Mouse (Mus musculus) CH12.LX (cell line): Measurements from ENCODE around the gene Neurl1a.
A peak's percentile ranks its signal among the peaks of the same experiment; 100 is the strongest.

Source experiments
- CTCF ChIP-seq, 2 experiments: IDR thresholded peaks in 1 of 2; conservative IDR thresholded peaks in 1 of 2; 2 replicates each; pipeline ENCODE4 v1.5.1; 2011 to 2012; ENCODE audit warnings: low read depth in 2 of 2, low read length in 2 of 2, improper control_type of control experiment in 1 of 2, inconsistent platforms in 1 of 2, mild to moderate bottlenecking in 1 of 2, moderate library complexity in 1 of 2
- ETS1 ChIP-seq: conservative IDR thresholded peaks from 2 replicates; pipeline ENCODE4 v1.6.1; 2012; ENCODE audit warnings: low read depth, mild to moderate bottlenecking, inconsistent platforms, low read length, improper control_type of control experiment, moderate library complexity
- KAT2A ChIP-seq: IDR thresholded peaks from 2 replicates; pipeline ENCODE4 v1.6.1; 2012; ENCODE audit warnings: low read length, improper control_type of control experiment, inconsistent platforms; ENCODE audit not compliant: insufficient replicate concordance
- MAX ChIP-seq: IDR thresholded peaks from 2 replicates; pipeline ENCODE4 v1.6.1; 2011; ENCODE audit warnings: low read length, improper control_type of control experiment
- POLR2A ChIP-seq: IDR thresholded peaks from 2 replicates; pipeline ENCODE4 v1.6.1; 2011; ENCODE audit warnings: low read depth, mild to moderate bottlenecking, improper control_type of control experiment, low read length
- RCOR1 ChIP-seq: conservative IDR thresholded peaks from 2 replicates; pipeline ENCODE4 v1.6.1; 2012; ENCODE audit warnings: low read depth, mild to moderate bottlenecking, inconsistent platforms, low read length, improper control_type of control experiment
- TCF12 ChIP-seq: IDR thresholded peaks from 2 replicates; pipeline ENCODE4 v1.6.1; 2014; ENCODE audit warnings: low read depth, mild to moderate bottlenecking, inconsistent platforms, low read length, improper control_type of control experiment
- USF1 ChIP-seq: IDR thresholded peaks from 2 replicates; pipeline ENCODE4 v1.6.1; 2014; ENCODE audit warnings: low read depth, mild to moderate bottlenecking, inconsistent platforms, low read length, improper control_type of control experiment

DNA sequence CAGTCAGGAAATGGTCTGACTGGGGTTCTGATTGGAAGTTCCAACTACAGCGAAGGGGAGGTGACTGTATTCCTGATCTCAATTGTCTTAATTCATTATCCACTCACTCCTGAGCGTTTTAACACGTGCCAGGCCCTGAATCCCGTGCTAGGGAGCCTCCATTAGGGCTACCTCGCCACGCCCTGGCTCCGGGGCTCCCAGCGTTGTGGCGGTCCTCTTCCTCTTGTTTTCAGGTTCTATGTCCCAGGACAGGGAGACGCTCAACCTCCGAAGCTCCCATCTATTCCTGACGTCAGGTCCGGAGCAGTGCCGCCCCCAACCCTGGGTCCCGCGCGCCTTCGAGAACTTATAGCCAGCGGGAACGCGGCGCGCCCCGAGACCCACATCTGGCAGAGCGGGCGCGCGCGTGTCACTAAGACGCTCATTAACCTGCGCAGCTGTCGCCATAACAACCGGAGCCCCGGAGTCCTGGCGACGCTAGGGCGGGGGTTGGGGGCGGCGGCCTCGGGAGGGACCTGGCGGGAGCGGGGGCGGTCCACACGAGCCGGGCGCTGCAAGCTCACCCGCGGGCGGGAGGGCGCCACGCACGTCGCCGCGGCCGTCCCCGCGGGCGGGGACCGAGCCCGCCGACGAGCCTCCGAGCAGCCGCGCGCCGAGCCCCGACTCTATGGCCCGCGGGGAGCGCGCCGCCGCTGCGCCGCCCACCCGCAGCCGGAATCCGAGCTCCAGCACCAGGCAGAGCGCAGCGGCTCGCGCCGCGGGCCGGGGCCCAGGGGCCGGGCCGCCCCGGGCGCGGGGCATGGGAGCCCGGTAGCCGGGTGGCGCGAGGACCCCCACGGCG lies at the start of gene Neurl1a:
- TF ChIP-seq RCOR1 (no peak), CTCF (conservative IDR thresholded peaks at IDR 0.05 in 1 of 2, IDR thresholded peaks at IDR 0.05 in 1 of 2; ENCODE audit: low read depth in 2 of 2, low read length in 2 of 2) (no peak), USF1 (no peak), TCF12 (no peak), ETS1 (no peak), KAT2A (no peak), MAX (0 out of 2 replicates have a peak, but pooled peaks have one; percentile 20), POLR2A (no peak)
